Mouse (Mus musculus): ENCODE measurements at regions not wholly inside any gene's neighbourhood (a gene's known extent, or its start where the extent isn't known, plus 50 kb on each side); places are given as distances from the start of the nearest gene placed in this dataset.

DNA sequence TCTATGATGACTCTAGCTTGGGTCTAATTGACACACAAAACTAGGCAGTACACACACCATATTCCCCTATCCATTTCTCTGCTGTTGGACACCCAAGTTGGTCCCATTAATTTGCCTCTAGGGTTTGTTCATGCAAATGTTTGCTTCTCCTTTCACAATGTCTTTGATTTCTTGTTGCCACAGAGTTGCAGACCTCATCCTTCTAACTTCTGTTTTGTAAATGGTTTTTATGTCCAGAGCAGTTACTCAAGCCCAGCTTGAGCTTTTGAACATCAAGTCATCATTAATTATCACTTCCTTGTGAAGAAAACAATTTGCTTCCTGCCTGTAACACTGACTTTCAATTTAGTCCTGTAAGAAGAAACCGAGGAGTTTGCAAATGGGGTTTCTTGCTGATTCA is 122.6 kb upstream of the Egfl6 start:
- Histone ChIP-seq H3K27ac (replicated peaks) (no peak overlapping the region), H3K9me3 (replicated peaks) (no peaks in the 10 kb centered on the region), H3K4me3 (no peak overlapping the region), H3K4me1 (no peaks in the 10 kb centered on the region), H3K36me3 (no peaks in the 10 kb centered on the region), H3K27me3 (ENCODE audit: low read depth, poor library complexity, severe bottlenecking) (peaks cover 95% of the 10 kb centered on the region)
- DNase-seq (ENCODE audit: low spot score) = no peak
- 86% methylated on average over 1 of the region's 1 CpGs for WGBS

DNA sequence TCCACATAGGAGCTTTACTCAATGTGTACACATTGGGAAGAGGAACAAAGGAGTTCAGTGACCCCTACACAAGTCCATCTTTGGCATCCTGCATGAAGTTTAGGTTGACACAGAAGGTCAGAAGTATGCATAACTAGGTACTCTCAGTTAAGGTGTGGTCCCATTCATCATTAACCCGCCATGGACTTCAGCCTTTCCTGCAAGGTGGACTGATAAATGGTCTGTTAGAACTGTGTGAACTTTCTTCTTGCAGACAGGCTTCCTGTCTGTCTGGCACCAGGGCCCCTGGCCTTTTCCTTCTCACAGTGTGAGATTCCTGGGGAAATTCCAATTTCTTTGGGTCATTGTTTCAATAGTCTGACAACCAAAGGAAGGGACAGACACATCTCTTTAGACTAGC is 121.5 kb upstream of the Egfl6 start:
- 61% methylated on average over 1 of the region's 1 CpGs for WGBS
- Histone ChIP-seq H3K27me3 (ENCODE audit: low read depth, poor library complexity, severe bottlenecking) (peaks cover 87% of the 10 kb centered on the region), H3K27ac (replicated peaks) (no peak overlapping the region), H3K9me3 (replicated peaks) (no peaks in the 10 kb centered on the region), H3K36me3 (no peaks in the 10 kb centered on the region), H3K4me3 (no peak overlapping the region), H3K4me1 (no peaks in the 10 kb centered on the region)
- DNase-seq (ENCODE audit: low spot score) = no peak

DNA sequence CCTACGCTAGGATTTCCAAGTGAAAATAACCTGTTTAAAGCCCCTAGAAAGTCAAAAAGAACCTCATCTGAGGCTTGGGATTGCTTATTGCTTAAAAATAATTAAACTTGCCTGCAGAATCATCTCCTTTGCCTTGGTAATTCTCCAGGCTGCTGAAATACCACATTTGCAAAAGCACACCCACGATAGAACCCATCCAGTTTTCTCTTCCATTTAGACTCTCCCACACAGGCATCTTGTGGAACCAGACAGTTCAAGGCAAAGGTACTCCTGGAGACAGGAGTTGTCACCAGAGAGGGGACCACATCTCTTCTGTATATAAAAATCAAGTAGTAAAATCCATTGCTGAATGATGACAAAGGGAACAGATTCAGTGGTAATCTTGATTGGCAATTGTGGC is 118.8 kb upstream of the Egfl6 start:
- WGBS = 83% methylated on average over 2 of the region's 2 CpGs
- Histone ChIP-seq H3K36me3 (no peaks in the 10 kb centered on the region), H3K4me3 (no peak overlapping the region), H3K27me3 (ENCODE audit: low read depth, poor library complexity, severe bottlenecking) (peaks cover 86% of the 10 kb centered on the region), H3K4me1 (no peaks in the 10 kb centered on the region), H3K27ac (replicated peaks) (no peak overlapping the region), H3K9me3 (replicated peaks) (no peaks in the 10 kb centered on the region)
- no peak for DNase-seq (ENCODE audit: low spot score)

- Histone ChIP-seq H3K4me1 (0 out of 2 replicates have a peak, but pooled peaks cover 5% of the 10 kb centered on the region), H3K27me3 (ENCODE audit: low read depth, poor library complexity, severe bottlenecking) (peaks cover 99% of the 10 kb centered on the region), H3K36me3 (no peaks in the 10 kb centered on the region), H3K9me3 (replicated peaks) (no peaks in the 10 kb centered on the region), H3K4me3 (no peak overlapping the region), H3K27ac (replicated peaks) (no peak overlapping the region)
- DNase-seq (ENCODE audit: low spot score) = no peak
- 85% methylated on average over 3 of the region's 3 CpGs for WGBS
Measured at GRCm38 (mm10) chrX:166694219-166694618, 108.7 kb upstream of the Egfl6 start.

DNA sequence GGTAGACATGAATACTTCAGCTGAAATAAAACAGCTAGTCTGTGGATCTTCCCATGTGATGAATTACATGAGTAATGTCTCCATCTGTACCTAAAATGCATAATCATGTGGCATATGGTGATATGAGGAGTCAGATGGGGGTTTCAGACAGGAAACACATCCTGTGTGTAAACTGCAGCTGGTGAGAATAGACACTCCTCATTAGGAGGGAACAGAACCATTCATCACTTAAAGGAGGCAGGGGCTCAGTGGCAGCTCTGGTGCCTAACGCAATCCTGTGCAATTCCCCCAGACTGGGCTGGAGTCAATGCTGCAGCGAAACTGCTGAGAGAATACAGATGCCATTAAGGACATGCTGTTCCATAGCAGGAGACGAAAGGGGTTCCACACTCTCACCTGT is 103.3 kb upstream of the Egfl6 start:
- H3K36me3 ChIP-seq = no peaks in the 10 kb centered on the region
- H3K9me3 ChIP-seq (replicated peaks) = no peaks in the 10 kb centered on the region
- no peak overlapping the region for H3K27ac ChIP-seq (replicated peaks)
- 82% methylated on average over 3 of the region's 3 CpGs for WGBS
- no peaks in the 10 kb centered on the region for H3K4me1 ChIP-seq
- peaks cover 98% of the 10 kb centered on the region for H3K27me3 ChIP-seq (ENCODE audit: low read depth, poor library complexity, severe bottlenecking)
- DNase-seq (ENCODE audit: low spot score) = no peak
- no peak overlapping the region for H3K4me3 ChIP-seq

DNA sequence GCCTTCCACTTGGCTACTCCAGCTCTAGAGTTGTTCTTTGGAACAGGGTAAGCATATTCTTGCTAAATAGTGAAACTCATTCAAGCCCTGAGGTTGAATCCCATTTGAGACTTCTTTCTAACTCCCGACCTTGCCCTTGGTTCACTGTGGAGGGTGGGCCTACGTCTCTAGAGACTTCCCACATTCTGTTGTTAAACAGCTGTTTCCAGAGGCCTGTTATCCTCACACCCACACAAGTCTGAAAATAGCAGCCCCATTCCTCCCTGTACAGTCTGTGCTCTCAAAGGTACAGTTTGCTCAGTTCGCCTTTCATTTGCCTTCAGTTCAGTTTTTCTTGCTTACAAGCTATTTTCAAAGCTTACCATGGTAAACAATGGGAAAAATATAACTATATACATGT is 87.9 kb upstream of the Egfl6 start:
- Histone ChIP-seq H3K27ac (replicated peaks) (no peak overlapping the region), H3K27me3 (ENCODE audit: low read depth, poor library complexity, severe bottlenecking) (peaks cover 99% of the 10 kb centered on the region)
- 85% methylated on average over 3 of the region's 3 CpGs for WGBS

GRCm38 (mm10) chrX:166672617-166673016 is 87.1 kb upstream of the Egfl6 start:
- H3K9me3 ChIP-seq (replicated peaks) = no peaks in the 10 kb centered on the region
- peaks cover 99% of the 10 kb centered on the region for H3K27me3 ChIP-seq (ENCODE audit: low read depth, poor library complexity, severe bottlenecking)
- whole genome bisulfite sequencing = 83% methylated on average over 1 of the region's 1 CpGs
- DNase-seq (ENCODE audit: low spot score) = no peak
- no peak overlapping the region for H3K4me3 ChIP-seq
- H3K4me1 ChIP-seq = no peaks in the 10 kb centered on the region
- no peak overlapping the region for H3K27ac ChIP-seq (replicated peaks)
- no peaks in the 10 kb centered on the region for H3K36me3 ChIP-seq

More for the DNA sequence above, 87.9 kb upstream of the Egfl6 start:
- no peaks in the 10 kb centered on the region for H3K36me3 ChIP-seq
- no peak overlapping the region for H3K4me3 ChIP-seq
- H3K4me1 ChIP-seq = no peaks in the 10 kb centered on the region
- H3K9me3 ChIP-seq (replicated peaks) = no peaks in the 10 kb centered on the region
- no peak for DNase-seq (ENCODE audit: low spot score)

- 96% methylated on average over 4 of the region's 4 CpGs for whole genome bisulfite sequencing
- DNase-seq (ENCODE audit: low spot score) = no peak
- no peak overlapping the region for H3K27ac ChIP-seq (replicated peaks)
- H3K27me3 ChIP-seq (ENCODE audit: low read depth, poor library complexity, severe bottlenecking) = peaks cover 99% of the 10 kb centered on the region
- no peak overlapping the region for H3K4me3 ChIP-seq
- H3K9me3 ChIP-seq (replicated peaks) = no peaks in the 10 kb centered on the region
- H3K4me1 ChIP-seq = no peaks in the 10 kb centered on the region
- H3K36me3 ChIP-seq = no peaks in the 10 kb centered on the region
Measured at GRCm38 (mm10) chrX:166671853-166672252, 86.3 kb upstream of the Egfl6 start.

DNA sequence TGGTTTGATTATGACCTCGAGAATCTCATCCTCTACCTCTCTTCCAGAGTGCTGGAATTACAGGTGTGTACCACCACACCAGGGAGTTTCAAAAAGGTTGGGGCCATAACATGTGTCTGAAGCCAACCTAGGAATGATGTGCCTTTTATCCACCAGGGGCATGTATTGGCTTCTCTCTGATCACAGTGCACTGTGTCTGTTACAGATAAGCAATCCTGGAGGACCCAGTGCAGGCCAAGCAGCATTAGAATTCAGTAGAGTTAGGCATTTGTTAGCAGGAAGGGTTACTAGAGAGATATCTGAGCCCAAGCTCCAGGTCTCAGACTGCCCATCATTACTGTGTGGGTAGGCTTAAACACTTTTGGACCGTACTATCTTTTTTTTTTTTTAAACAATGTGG is 80.8 kb upstream of the Egfl6 start:
- WGBS = 73% methylated on average over 2 of the region's 2 CpGs
- Histone ChIP-seq H3K27ac (replicated peaks) (no peak overlapping the region), H3K4me3 (no peak overlapping the region), H3K9me3 (replicated peaks) (no peaks in the 10 kb centered on the region), H3K27me3 (ENCODE audit: low read depth, poor library complexity, severe bottlenecking) (peaks cover 100% of the 10 kb centered on the region), H3K4me1 (peaks cover 10% of the 10 kb centered on the region), H3K36me3 (no peaks in the 10 kb centered on the region)
- DNase-seq (ENCODE audit: low spot score) = no peak

DNA sequence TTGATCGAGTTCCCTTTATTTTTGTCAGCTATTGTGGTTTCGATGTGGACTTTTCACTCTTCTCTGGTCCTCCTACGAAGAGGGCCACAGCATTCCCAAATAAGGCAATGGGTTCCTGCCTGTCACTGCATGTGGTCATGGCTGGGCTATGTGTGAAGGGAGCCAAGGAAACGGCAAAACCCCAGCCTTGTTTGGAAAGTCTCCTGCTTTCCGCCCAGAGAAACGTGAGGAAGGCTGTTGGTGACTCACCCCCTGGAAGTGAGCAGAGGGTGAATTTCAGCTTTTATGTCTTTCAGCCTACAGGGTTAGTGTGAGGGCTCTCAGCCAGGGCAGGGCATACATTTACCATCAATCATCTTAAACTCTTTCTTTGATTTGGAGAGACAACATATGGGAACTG is 76.3 kb upstream of the Egfl6 start:
- Histone ChIP-seq H3K27me3 (ENCODE audit: low read depth, poor library complexity, severe bottlenecking) (peaks cover 100% of the 10 kb centered on the region), H3K27ac (replicated peaks) (peak overlapping the region; percentile 83), H3K36me3 (no peaks in the 10 kb centered on the region), H3K4me1 (peaks cover 13% of the 10 kb centered on the region), H3K4me3 (no peak overlapping the region), H3K9me3 (replicated peaks) (no peaks in the 10 kb centered on the region)
- WGBS = 53% methylated on average over 6 of the region's 6 CpGs
- DNase-seq (ENCODE audit: low spot score) = peak; percentile 16

GRCm38 (mm10) chrX:166661043-166661718 is 75.7 kb upstream of the Egfl6 start:
- no peaks in the 10 kb centered on the region for H3K36me3 ChIP-seq
- DNase-seq (ENCODE audit: low spot score) = peak; percentile 71
- H3K27me3 ChIP-seq (ENCODE audit: low read depth, poor library complexity, severe bottlenecking) = peaks cover 100% of the 10 kb centered on the region
- peak overlapping the region; percentile 83 for H3K27ac ChIP-seq (replicated peaks)
- peak overlapping the region; percentile 29 for H3K4me3 ChIP-seq
- WGBS = 28% methylated on average over 16 of the region's 16 CpGs
- H3K4me1 ChIP-seq = peaks cover 13% of the 10 kb centered on the region
- H3K9me3 ChIP-seq (replicated peaks) = no peaks in the 10 kb centered on the region

DNA sequence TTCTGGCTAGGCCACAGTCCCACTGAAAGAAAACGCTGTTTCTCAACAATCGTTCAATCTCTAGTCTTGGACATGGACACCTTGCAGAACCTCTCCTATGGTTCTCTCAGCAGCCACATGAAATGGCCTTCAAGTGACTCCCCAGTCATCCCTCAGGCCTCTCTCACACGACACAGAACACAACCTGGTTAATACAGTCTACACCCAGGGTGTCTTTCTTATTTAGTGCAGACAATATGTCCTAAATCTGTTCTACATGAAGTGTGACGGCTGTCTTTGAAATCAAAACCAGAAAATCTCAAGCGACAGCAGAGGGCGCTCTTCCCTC is 75.2 kb upstream of the Egfl6 start:
- Histone ChIP-seq H3K9me3 (replicated peaks) (no peaks in the 10 kb centered on the region), H3K36me3 (no peaks in the 10 kb centered on the region), H3K4me1 (peaks cover 13% of the 10 kb centered on the region), H3K27me3 (ENCODE audit: low read depth, poor library complexity, severe bottlenecking) (peaks cover 100% of the 10 kb centered on the region), H3K27ac (replicated peaks) (peak overlapping the region; percentile 83; the same call in 1 of the 2 replicates), H3K4me3 (no peak overlapping the region)
- no peak for DNase-seq (ENCODE audit: low spot score)
- WGBS = 33% methylated on average over 6 of the region's 6 CpGs

- H3K4me3 ChIP-seq = no peak overlapping the region
- 61% methylated on average over 3 of the region's 3 CpGs for WGBS
- H3K27ac ChIP-seq (replicated peaks) = no peak overlapping the region
- H3K4me1 ChIP-seq = no peaks in the 10 kb centered on the region
- H3K36me3 ChIP-seq = no peaks in the 10 kb centered on the region
- peaks cover 75% of the 10 kb centered on the region for H3K27me3 ChIP-seq (ENCODE audit: low read depth, poor library complexity, severe bottlenecking)
- H3K9me3 ChIP-seq (replicated peaks) = no peaks in the 10 kb centered on the region
- peak; percentile 15 for DNase-seq (ENCODE audit: low spot score)
Measured at GRCm38 (mm10) chrX:166652400-166652799, 66.9 kb upstream of the Egfl6 start.

DNA sequence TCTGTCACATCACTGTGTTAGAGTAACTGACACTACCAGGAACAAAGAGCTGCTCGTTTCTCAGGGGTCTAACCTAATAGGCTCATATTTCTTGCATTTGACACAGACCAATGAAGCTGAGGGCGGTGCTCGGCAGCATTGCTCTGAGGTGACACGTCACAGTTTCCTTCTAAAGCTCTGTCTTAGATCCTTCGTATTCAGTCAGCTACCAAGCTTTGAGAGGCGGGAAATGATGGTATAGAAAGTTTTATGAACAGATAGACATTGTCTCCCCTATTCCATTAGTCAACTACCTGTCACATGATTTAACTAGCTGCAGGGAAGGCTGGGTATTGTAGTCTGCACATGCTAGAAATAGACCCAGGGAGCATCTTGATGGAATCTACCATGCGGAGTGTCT is 60.2 kb upstream of the Egfl6 start:
- no peaks in the 10 kb centered on the region for H3K36me3 ChIP-seq
- H3K4me3 ChIP-seq = no peak overlapping the region
- peaks cover 62% of the 10 kb centered on the region for H3K27me3 ChIP-seq (ENCODE audit: low read depth, poor library complexity, severe bottlenecking)
- no peaks in the 10 kb centered on the region for H3K4me1 ChIP-seq
- no peak for DNase-seq (ENCODE audit: low spot score)
- H3K9me3 ChIP-seq (replicated peaks) = no peaks in the 10 kb centered on the region
- WGBS = 74% methylated on average over 7 of the region's 7 CpGs
- no peak overlapping the region for H3K27ac ChIP-seq (replicated peaks)
